Mouse (Mus musculus): Measurements from ENCODE around the gene Myo1e. TPM values are rescaled to one million over a fixed set of nuclear protein-coding genes. Genes with fewer than 3 reads are reported as not detected.

Myo1e gene
- polyA plus RNA-seq, 1 experiment from 2014 or later = 5.3 TPM

GRCm38 (mm10) chr9:70359402-70360131 lies 152.4 kb downstream of the Myo1e start:
- no peaks in the 10 kb centered on the region for H3K27me3 ChIP-seq (replicated peaks)
- H3K9ac ChIP-seq = no peak overlapping the region
- H3K4me1 ChIP-seq = no peaks in the 10 kb centered on the region
- WGBS = 97% methylated on average over 2 of the region's 2 CpGs
- H3K4me2 ChIP-seq = no peak overlapping the region
- H3K4me3 ChIP-seq = no peak overlapping the region
- ATAC-seq (replicated peaks) = no peak
- H3K27ac ChIP-seq = no peak overlapping the region
- no peaks in the 10 kb centered on the region for H3K36me3 ChIP-seq (replicated peaks)
- H3K9me3 ChIP-seq = no peaks in the 10 kb centered on the region

DNA sequence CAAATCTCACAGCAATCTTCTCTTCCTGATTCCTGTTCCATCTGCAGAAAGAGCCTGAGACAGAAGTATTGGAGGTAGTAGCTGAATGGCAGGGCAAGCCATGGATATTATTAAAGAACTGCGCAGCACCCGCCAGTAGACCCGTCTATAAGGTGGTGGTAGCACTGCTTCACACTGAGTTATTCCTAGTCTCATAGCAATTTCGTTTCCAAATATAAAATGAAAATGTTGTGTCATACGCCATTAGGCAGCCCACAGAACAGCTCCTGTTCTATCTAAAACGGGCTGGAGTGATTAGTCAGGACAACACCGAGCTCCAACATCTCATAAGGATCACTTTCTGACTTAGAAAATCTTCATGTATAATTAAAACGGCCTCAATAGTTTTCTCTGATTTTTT lies 157.6 kb downstream of the Myo1e start:
- H3K27me3 ChIP-seq (replicated peaks) = no peaks in the 10 kb centered on the region
- no peak for ATAC-seq (replicated peaks)
- H3K9ac ChIP-seq = no peak overlapping the region
- 95% methylated on average over 8 of the region's 8 CpGs for WGBS
- H3K27ac ChIP-seq = no peak overlapping the region
- H3K36me3 ChIP-seq (replicated peaks) = no peaks in the 10 kb centered on the region
- H3K4me3 ChIP-seq = no peak overlapping the region
- no peak overlapping the region for H3K4me2 ChIP-seq
- H3K4me1 ChIP-seq = no peaks in the 10 kb centered on the region
- no peaks in the 10 kb centered on the region for H3K9me3 ChIP-seq

- Histone ChIP-seq H3K4me3 (no peak overlapping the region), H3K9me3 (no peaks in the 10 kb centered on the region), H3K27me3 (replicated peaks) (no peaks in the 10 kb centered on the region), H3K9ac (no peak overlapping the region), H3K27ac (no peak overlapping the region), H3K36me3 (replicated peaks) (no peaks in the 10 kb centered on the region), H3K4me2 (no peak overlapping the region), H3K4me1 (no peaks in the 10 kb centered on the region)
- WGBS = 80% methylated on average over 2 of the region's 2 CpGs
- no peak for ATAC-seq (replicated peaks)
Measured at GRCm38 (mm10) chr9:70365915-70366314, 158.8 kb downstream of the Myo1e start.

DNA sequence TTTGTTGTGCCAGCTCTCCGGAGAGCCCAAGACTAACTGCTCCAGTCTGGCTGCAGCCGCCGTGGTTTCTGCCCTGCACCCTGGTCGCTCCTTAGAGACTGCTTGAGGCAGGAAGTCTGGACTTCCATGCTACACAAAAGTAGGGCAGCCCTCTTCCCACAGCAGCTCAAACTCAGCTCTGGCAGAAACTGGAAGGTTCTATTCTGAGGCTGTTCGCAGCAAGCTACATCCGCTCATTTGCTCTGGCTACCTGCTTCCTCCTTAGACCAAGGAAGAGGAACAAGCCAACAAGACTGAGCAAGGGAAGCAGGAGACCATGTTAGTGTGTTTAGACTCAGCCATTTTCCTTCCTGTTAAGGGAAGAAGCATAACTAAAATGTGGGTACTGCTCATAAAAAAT lies 159.7 kb downstream of the Myo1e start:
- no peak overlapping the region for H3K4me2 ChIP-seq
- H3K9ac ChIP-seq = no peak overlapping the region
- WGBS = 95% methylated on average over 6 of the region's 6 CpGs
- no peaks in the 10 kb centered on the region for H3K27me3 ChIP-seq (replicated peaks)
- H3K4me1 ChIP-seq = no peaks in the 10 kb centered on the region
- H3K36me3 ChIP-seq (replicated peaks) = no peaks in the 10 kb centered on the region
- H3K4me3 ChIP-seq = no peak overlapping the region
- no peak overlapping the region for H3K27ac ChIP-seq
- no peak for ATAC-seq (replicated peaks)
- no peaks in the 10 kb centered on the region for H3K9me3 ChIP-seq

- ATAC-seq (replicated peaks) = no peak
- WGBS = 67% methylated on average over 5 of the region's 5 CpGs
Measured at GRCm38 (mm10) chr9:70371638-70372037, 164.5 kb downstream of the Myo1e start.

GRCm38 (mm10) chr9:70379502-70380467 lies 172.6 kb downstream of the Myo1e start:
- H3K27ac ChIP-seq = no peak overlapping the region
- no peaks in the 10 kb centered on the region for H3K4me1 ChIP-seq
- H3K9ac ChIP-seq = no peak overlapping the region
- no peak for ATAC-seq (replicated peaks)
- 89% methylated on average over 7 of the region's 7 CpGs for WGBS
- no peak overlapping the region for H3K4me2 ChIP-seq
- no peaks in the 10 kb centered on the region for H3K36me3 ChIP-seq (replicated peaks)
- H3K27me3 ChIP-seq (replicated peaks) = no peaks in the 10 kb centered on the region
- H3K4me3 ChIP-seq = no peak overlapping the region
- no peaks in the 10 kb centered on the region for H3K9me3 ChIP-seq

More at GRCm38 (mm10) chr9:70371638-70372037, 164.5 kb downstream of the Myo1e start:
- Histone ChIP-seq H3K9me3 (no peaks in the 10 kb centered on the region), H3K4me2 (no peak overlapping the region), H3K27ac (no peak overlapping the region), H3K27me3 (replicated peaks) (no peaks in the 10 kb centered on the region), H3K4me3 (no peak overlapping the region), H3K36me3 (replicated peaks) (no peaks in the 10 kb centered on the region), H3K4me1 (no peaks in the 10 kb centered on the region), H3K9ac (no peak overlapping the region)

- H3K36me3 ChIP-seq (replicated peaks) = no peaks in the 10 kb centered on the region
- no peak overlapping the region for H3K27ac ChIP-seq
- no peak overlapping the region for H3K9ac ChIP-seq
- H3K4me3 ChIP-seq = no peak overlapping the region
- 81% methylated on average over 12 of the region's 12 CpGs for WGBS
- no peaks in the 10 kb centered on the region for H3K9me3 ChIP-seq
- ATAC-seq (replicated peaks) = no peak
- H3K4me2 ChIP-seq = no peak overlapping the region
- H3K27me3 ChIP-seq (replicated peaks) = no peaks in the 10 kb centered on the region
- H3K4me1 ChIP-seq = no peaks in the 10 kb centered on the region
Measured at GRCm38 (mm10) chr9:70382091-70382490, 174.9 kb downstream of the Myo1e start.

DNA sequence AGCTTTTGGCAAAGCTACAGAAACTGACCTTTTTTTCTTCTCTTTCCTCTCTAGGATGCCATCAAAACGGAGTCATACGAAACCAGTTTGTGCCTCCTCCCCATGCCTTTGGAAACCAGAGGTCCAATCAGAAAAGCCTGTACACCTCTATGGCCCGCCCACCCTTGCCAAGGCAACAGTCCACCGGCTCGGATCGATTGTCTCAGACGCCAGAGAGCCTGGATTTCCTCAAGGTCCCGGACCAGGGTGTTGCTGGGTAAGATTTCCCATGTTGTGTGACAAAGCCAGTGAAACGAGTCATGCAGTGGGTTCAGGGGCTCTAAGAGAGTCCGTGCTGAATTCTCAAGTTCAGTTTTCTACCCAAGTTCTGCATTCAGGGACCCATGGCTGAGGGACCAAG lies 176.6 kb downstream of the Myo1e start:
- Histone ChIP-seq H3K4me1 (no peaks in the 10 kb centered on the region), H3K4me2 (no peak overlapping the region), H3K27ac (no peak overlapping the region), H3K4me3 (no peak overlapping the region), H3K9me3 (no peaks in the 10 kb centered on the region), H3K36me3 (replicated peaks) (no peaks in the 10 kb centered on the region), H3K9ac (no peak overlapping the region), H3K27me3 (replicated peaks) (no peaks in the 10 kb centered on the region)
- ATAC-seq (replicated peaks) = no peak
- 74% methylated on average over 10 of the region's 10 CpGs for WGBS

GRCm38 (mm10) chr9:70384494-70384893 lies 177.3 kb downstream of the Myo1e start:
- no peak for ATAC-seq (replicated peaks)
- no peak overlapping the region for H3K4me3 ChIP-seq
- H3K27me3 ChIP-seq (replicated peaks) = no peaks in the 10 kb centered on the region
- 95% methylated on average over 4 of the region's 4 CpGs for WGBS
- no peaks in the 10 kb centered on the region for H3K36me3 ChIP-seq (replicated peaks)
- H3K4me1 ChIP-seq = no peaks in the 10 kb centered on the region
- no peaks in the 10 kb centered on the region for H3K9me3 ChIP-seq
- no peak overlapping the region for H3K4me2 ChIP-seq
- H3K9ac ChIP-seq = no peak overlapping the region
- H3K27ac ChIP-seq = no peak overlapping the region

- Histone ChIP-seq H3K27me3 (replicated peaks) (no peaks in the 10 kb centered on the region), H3K36me3 (replicated peaks) (no peaks in the 10 kb centered on the region), H3K4me1 (no peaks in the 10 kb centered on the region), H3K9ac (no peak overlapping the region), H3K4me2 (no peak overlapping the region), H3K9me3 (no peaks in the 10 kb centered on the region), H3K4me3 (no peak overlapping the region), H3K27ac (no peak overlapping the region)
- ATAC-seq (replicated peaks) = no peak
- WGBS = 89% methylated on average over 18 of the region's 18 CpGs
Measured at GRCm38 (mm10) chr9:70384958-70385728, 178.0 kb downstream of the Myo1e start.

DNA sequence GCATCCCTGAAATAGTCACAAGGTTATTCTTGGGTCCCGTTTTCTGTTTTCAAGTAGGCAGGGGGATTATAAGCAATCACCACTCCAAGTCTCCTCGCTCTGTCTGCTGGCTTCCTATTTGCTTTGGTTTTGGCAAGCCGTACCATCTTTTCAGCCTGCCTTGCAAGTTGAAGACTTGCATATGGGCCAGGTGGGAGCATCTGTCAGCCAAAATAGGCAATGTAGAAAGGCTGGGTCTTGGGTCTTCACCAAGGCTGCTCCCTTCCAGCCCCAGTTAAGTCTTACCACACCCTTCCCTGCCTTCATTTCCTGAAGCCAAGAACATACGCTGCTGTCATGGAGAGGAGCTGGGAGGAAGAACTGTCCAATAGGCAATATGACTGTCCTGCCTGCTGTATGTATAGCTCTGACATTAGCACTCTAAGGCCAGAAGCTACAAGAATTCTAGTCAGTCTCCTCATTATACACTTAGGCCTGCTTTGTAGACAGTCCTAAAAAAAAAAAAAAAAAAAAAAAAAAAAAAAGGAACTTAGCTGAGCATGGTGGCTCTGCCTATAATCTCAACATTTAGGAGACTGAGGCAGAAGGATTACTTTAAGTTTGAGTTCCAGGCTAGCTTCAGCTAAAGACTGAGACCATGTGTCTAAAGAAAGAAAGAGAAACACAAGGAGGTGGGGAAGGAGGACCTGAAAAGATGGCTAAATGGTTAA lies 180.4 kb downstream of the Myo1e start:
- H3K36me3 ChIP-seq (replicated peaks) = no peaks in the 10 kb centered on the region
- no peaks in the 10 kb centered on the region for H3K27me3 ChIP-seq (replicated peaks)
- no peak overlapping the region for H3K9ac ChIP-seq
- WGBS = 88% methylated on average over 4 of the region's 4 CpGs
- no peaks in the 10 kb centered on the region for H3K9me3 ChIP-seq
- H3K4me1 ChIP-seq = peaks cover 5% of the 10 kb centered on the region; the same call in 1 of the 2 replicates
- no peak overlapping the region for H3K4me3 ChIP-seq
- no peak for ATAC-seq (replicated peaks)
- no peak overlapping the region for H3K27ac ChIP-seq
- no peak overlapping the region for H3K4me2 ChIP-seq

Data from midbrain, embryonic 15.5 days (tissue).